Mouse (Mus musculus) heart, embryonic 11.5 days (tissue): ENCODE measurements around the gene Naa35. TPM values are rescaled to one million over a fixed set of nuclear protein-coding genes. Genes with fewer than 3 reads are reported as not detected.

Source experiments
- ATAC-seq: fragments of 200-750 bp; cut with Nextera tagmentation; replicated peaks from 2 replicates; pipeline ENCODE4 v1.8.0; 2017; ENCODE audit warnings: moderate library complexity; ENCODE audit not compliant: insufficient number of reproducible peaks, low FRiP score, low TSS enrichment
- H3K27ac ChIP-seq: fragments of 300-500 bp; sonication (generic); 2 replicates; pipeline ENCODE4 v1.5.1; 2014; ENCODE audit warnings: mild to moderate bottlenecking, low read depth, low read length
- H3K27me3 ChIP-seq: fragments of 300-500 bp; sonication (generic); 2 replicates; pipeline ENCODE4 v1.6.1; 2014; ENCODE audit warnings: mild to moderate bottlenecking, low read length, mixed read lengths; ENCODE audit not compliant: control insufficient read depth, insufficient read depth
- H3K36me3 ChIP-seq: fragments of 300-500 bp; sonication (generic); 2 replicates; pipeline ENCODE4 v1.6.1; 2014; ENCODE audit warnings: mild to moderate bottlenecking, low read length, moderate library complexity, mixed read lengths; ENCODE audit not compliant: control insufficient read depth, insufficient read depth
- H3K4me1 ChIP-seq: fragments of 300-500 bp; sonication (generic); 2 replicates; pipeline ENCODE4 v1.6.1; 2014; ENCODE audit warnings: low read length; ENCODE audit not compliant: control insufficient read depth, insufficient read depth
- H3K4me2 ChIP-seq: fragments of 300-500 bp; sonication (generic); 2 replicates; pipeline ENCODE4 v1.6.1; 2014; ENCODE audit warnings: mild to moderate bottlenecking, moderate library complexity
- H3K4me3 ChIP-seq: fragments of 300-500 bp; sonication (generic); 2 replicates; pipeline ENCODE4 v1.5.1; 2014; ENCODE audit warnings: low read depth, low read length
- H3K9ac ChIP-seq: fragments of 300-500 bp; sonication (generic); 2 replicates; pipeline ENCODE4 v1.6.1; 2014; ENCODE audit warnings: mild to moderate bottlenecking, low read depth, low read length, moderate library complexity
- H3K9me3 ChIP-seq: fragments of 300-500 bp; sonication (generic); replicated peaks from 2 replicates; pipeline ENCODE4 v1.6.1; 2016; ENCODE audit warnings: low read length; ENCODE audit not compliant: control insufficient read depth
- WGBS: fragments of 180-500 bp; shearing (Covaris S2); extraction: QIAGEN DNeasy Blood & Tissue Kit; methylation state at CpG from one replicate; pipeline ENCODE4 v1.1.7; 2014; ENCODE audit not compliant: insufficient replicate concordance; 5-methylcytosine and 5-hydroxymethylcytosine counted together
- polyA plus RNA-seq: library from polyadenylated mRNA; unstranded; fragments of >200 nt; fragmentation: Nextera tagmentation; extraction: Ambion mirVana; gene quantifications from 2 replicates; pipeline ENCODE4 v1.2.1, GENCODE M21; 2014

The Naa35 gene
- polyA plus RNA-seq, 1 experiment from 2014 or later: 67.0 TPM

- Histone ChIP-seq H3K4me1 (no peaks in the 10 kb centered on the region; the same call in 1 of the 2 replicates), H3K9ac (no peak overlapping the region), H3K4me2 (no peak overlapping the region), H3K27ac (no peak overlapping the region), H3K9me3 (no peaks in the 10 kb centered on the region), H3K27me3 (no peaks in the 10 kb centered on the region), H3K36me3 (peaks cover 21% of the 10 kb centered on the region), H3K4me3 (no peak overlapping the region)
- no peak for ATAC-seq
- WGBS: 70% methylated on average over 4 of the region's 4 CpGs
These were observed 28.8 kb downstream of the Naa35 start for GRCm38 (mm10) chr13:59613868-59614267.

- H3K27ac ChIP-seq: no peak overlapping the region
These were observed 30.1 kb downstream of the Naa35 start for GRCm38 (mm10) chr13:59615152-59615551.

GRCm38 (mm10) chr13:59615554-59615953 lies 30.5 kb downstream of the Naa35 start:
- ATAC-seq: no peak
- Histone ChIP-seq H3K9me3 (no peaks in the 10 kb centered on the region), H3K27ac (no peak overlapping the region), H3K4me2 (no peak overlapping the region), H3K4me1 (no peaks in the 10 kb centered on the region; the same call in 1 of the 2 replicates), H3K4me3 (no peak overlapping the region), H3K27me3 (no peaks in the 10 kb centered on the region), H3K9ac (no peak overlapping the region), H3K36me3 (peaks cover 19% of the 10 kb centered on the region)
- WGBS: 81% methylated on average over 4 of the region's 4 CpGs

More at GRCm38 (mm10) chr13:59615152-59615551, 30.1 kb downstream of the Naa35 start:
- ATAC-seq: no peak
- WGBS: 93% methylated on average over 4 of the region's 4 CpGs
- no peaks in the 10 kb centered on the region for H3K9me3 ChIP-seq
- H3K4me2 ChIP-seq: no peak overlapping the region
- no peak overlapping the region for H3K4me3 ChIP-seq
- no peak overlapping the region for H3K9ac ChIP-seq
- H3K4me1 ChIP-seq: no peaks in the 10 kb centered on the region; the same call in 1 of the 2 replicates
- no peaks in the 10 kb centered on the region for H3K27me3 ChIP-seq
- H3K36me3 ChIP-seq: peaks cover 19% of the 10 kb centered on the region

GRCm38 (mm10) chr13:59618463-59618862 lies 33.4 kb downstream of the Naa35 start:
- peaks cover 23% of the 10 kb centered on the region for H3K36me3 ChIP-seq
- no peaks in the 10 kb centered on the region for H3K9me3 ChIP-seq
- H3K4me2 ChIP-seq: no peak overlapping the region
- H3K4me3 ChIP-seq: no peak overlapping the region
- H3K27me3 ChIP-seq: no peaks in the 10 kb centered on the region
- no peak overlapping the region for H3K27ac ChIP-seq
- ATAC-seq: no peak
- 53% methylated on average over 6 of the region's 6 CpGs for WGBS
- no peak overlapping the region for H3K9ac ChIP-seq
- no peaks in the 10 kb centered on the region; the same call in 1 of the 2 replicates for H3K4me1 ChIP-seq

- Histone ChIP-seq H3K4me1 (peaks cover 9% of the 10 kb centered on the region), H3K36me3 (peaks cover 25% of the 10 kb centered on the region), H3K27ac (no peak overlapping the region), H3K4me3 (no peak overlapping the region), H3K9ac (no peak overlapping the region), H3K27me3 (no peaks in the 10 kb centered on the region), H3K4me2 (no peak overlapping the region), H3K9me3 (no peaks in the 10 kb centered on the region)
- WGBS: 83% methylated on average over 7 of the region's 7 CpGs
- no peak for ATAC-seq
These were observed 36.8 kb downstream of the Naa35 start for GRCm38 (mm10) chr13:59621643-59622489.

- WGBS: 55% methylated on average over 3 of the region's 3 CpGs
- H3K27ac ChIP-seq: peak overlapping the region; percentile 65
These were observed 39.3 kb downstream of the Naa35 start for GRCm38 (mm10) chr13:59624389-59624788.

GRCm38 (mm10) chr13:59624903-59625302 lies 39.8 kb downstream of the Naa35 start:
- Histone ChIP-seq H3K9me3 (no peaks in the 10 kb centered on the region), H3K27ac (peak overlapping the region; percentile 71), H3K4me2 (no peak overlapping the region), H3K27me3 (no peaks in the 10 kb centered on the region), H3K4me3 (no peak overlapping the region), H3K4me1 (peaks cover 9% of the 10 kb centered on the region), H3K36me3 (peaks cover 21% of the 10 kb centered on the region; the same call in 1 of the 2 replicates), H3K9ac (no peak overlapping the region)
- WGBS: 43% methylated on average over 5 of the region's 5 CpGs
- ATAC-seq: peak; percentile 69

More at GRCm38 (mm10) chr13:59624389-59624788, 39.3 kb downstream of the Naa35 start:
- Histone ChIP-seq H3K4me2 (no peak overlapping the region), H3K4me1 (peaks cover 9% of the 10 kb centered on the region), H3K27me3 (no peaks in the 10 kb centered on the region), H3K4me3 (no peak overlapping the region), H3K9ac (no peak overlapping the region), H3K36me3 (peaks cover 16% of the 10 kb centered on the region; the same call in 1 of the 2 replicates), H3K9me3 (no peaks in the 10 kb centered on the region)
- ATAC-seq: no peak

GRCm38 (mm10) chr13:59626739-59627138 lies 41.7 kb downstream of the Naa35 start:
- H3K36me3 ChIP-seq: peaks cover 30% of the 10 kb centered on the region
- H3K27ac ChIP-seq: peak overlapping the region; percentile 54; the same call in 1 of the 2 replicates
- peaks cover 9% of the 10 kb centered on the region for H3K4me1 ChIP-seq
- 65% methylated on average over 7 of the region's 7 CpGs for WGBS
- no peak for ATAC-seq
- H3K27me3 ChIP-seq: no peaks in the 10 kb centered on the region
- H3K4me3 ChIP-seq: no peak overlapping the region
- no peak overlapping the region for H3K4me2 ChIP-seq
- H3K9me3 ChIP-seq: no peaks in the 10 kb centered on the region
- H3K9ac ChIP-seq: no peak overlapping the region
